Mouse (Mus musculus) cerebellum, adult 2 months (tissue): ENCODE results near the gene Ebna1bp2. TPM values are rescaled to one million over a fixed set of nuclear protein-coding genes. Genes with fewer than 3 reads are reported as not detected.

Experiments used
- DNase-seq, 2 experiments: peaks; one replicate each; pipeline ENCODE4 v3.0.0; 2021
- H3K27ac ChIP-seq: fragments of 200-500 bp; 2 replicates; pipeline ENCODE4 v1.5.1; 2012; ENCODE audit warnings: low read length, control low read depth, inconsistent platforms; ENCODE audit not compliant: insufficient read depth
- H3K27me3 ChIP-seq: fragments of 200-500 bp; 2 replicates; pipeline ENCODE4 v1.6.1; 2012; ENCODE audit warnings: inconsistent platforms, mild to moderate bottlenecking, low read length, moderate library complexity; ENCODE audit not compliant: control insufficient read depth, insufficient read depth
- H3K4me1 ChIP-seq: fragments of 200-500 bp; 2 replicates; pipeline ENCODE4 v1.6.1; 2011; ENCODE audit warnings: low read length; ENCODE audit not compliant: control insufficient read depth, insufficient read depth
- H3K4me3 ChIP-seq: fragments of 200-500 bp; replicated peaks from 2 replicates; pipeline ENCODE3; 2011; ENCODE audit warnings: mild to moderate bottlenecking, low read depth, low read length, control low read depth; ENCODE audit not compliant: insufficient read depth
- CTCF ChIP-seq: fragments of 200-500 bp; IDR thresholded peaks from 2 replicates; pipeline ENCODE4 v1.5.1; 2011; ENCODE audit warnings: low read depth, mild to moderate bottlenecking, control low read depth, low read length, moderate library complexity, borderline replicate concordance; ENCODE audit not compliant: insufficient read depth
- POLR2A ChIP-seq: fragments of 200-500 bp; IDR thresholded peaks from 2 replicates; pipeline ENCODE4 v1.6.1; 2011; ENCODE audit warnings: low read length, control low read depth, borderline replicate concordance; ENCODE audit not compliant: insufficient read depth
- WGBS: fragments of 180-500 bp; shearing (Covaris S2); methylation state at CpG from one replicate; pipeline ENCODE4 v1.1.7; 2018; 5-methylcytosine and 5-hydroxymethylcytosine counted together
- polyA plus RNA-seq: library from polyadenylated mRNA; depleted of rRNA; stranded (reverse); fragments of >200 nt; gene quantifications from 2 replicates; pipeline ENCODE4 v1.2.3, GENCODE M21; 2012

The Ebna1bp2 gene
- polyA plus RNA-seq, 1 experiment = 61.9 TPM

GRCm38 (mm10) chr4:118609836-118610235, 10.8 kb upstream of the Ebna1bp2 start:
- TF ChIP-seq POLR2A (no peak), CTCF (no peak)
- Histone ChIP-seq H3K4me1 (no peaks in the 10 kb centered on the region), H3K4me3 (no peak overlapping the region), H3K27me3 (no peaks in the 10 kb centered on the region), H3K27ac (no peak overlapping the region)
- 62% methylated on average over 3 of the region's 3 CpGs for WGBS
- DNase-seq = no peak

GRCm38 (mm10) chr4:118612619-118613018, 8.0 kb upstream of the Ebna1bp2 start:
- TF ChIP-seq POLR2A (no peak), CTCF (peak; percentile 3; the same call in 1 of the 2 replicates)
- no peaks in the 10 kb centered on the region for H3K27me3 ChIP-seq
- H3K27ac ChIP-seq = no peak overlapping the region
- DNase-seq = peak in 1 of 2 experiments; percentile 17
- H3K4me1 ChIP-seq = no peaks in the 10 kb centered on the region
- 26% methylated on average over 11 of the region's 11 CpGs for WGBS
- no peak overlapping the region for H3K4me3 ChIP-seq

GRCm38 (mm10) chr4:118615412-118615811, 5.2 kb upstream of the Ebna1bp2 start:
- no peak for DNase-seq
- WGBS = 25% methylated on average over 11 of the region's 11 CpGs
- TF ChIP-seq CTCF (no peak), POLR2A (no peak)
- Histone ChIP-seq H3K27ac (no peak overlapping the region), H3K4me3 (no peak overlapping the region), H3K27me3 (no peaks in the 10 kb centered on the region), H3K4me1 (no peaks in the 10 kb centered on the region)

DNA sequence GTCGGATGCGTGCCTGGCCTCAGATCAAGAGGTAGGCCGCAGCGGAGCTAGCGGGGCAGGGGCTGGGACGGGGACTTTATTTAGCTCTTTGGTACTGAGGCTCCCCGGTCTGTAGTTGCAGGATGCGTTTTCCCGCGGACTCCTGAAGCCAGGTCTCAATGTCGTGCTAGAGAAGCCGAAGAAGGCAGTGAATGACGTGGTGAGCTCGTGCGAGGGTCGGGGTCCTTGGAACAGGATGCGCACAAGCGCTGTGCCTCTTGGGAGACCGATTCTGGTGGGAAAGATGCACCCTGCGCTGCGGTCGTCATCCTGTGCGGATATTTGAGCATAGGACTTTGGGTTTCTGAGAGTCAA, 345 bp downstream of the Ebna1bp2 start:
- TF ChIP-seq CTCF = no peak
- TF ChIP-seq POLR2A = no peak
- Histone ChIP-seq H3K4me3 (peak overlapping the region; percentile 77), H3K4me1 (0 out of 2 replicates have a peak, but pooled peaks cover 3% of the 10 kb centered on the region), H3K27me3 (no peaks in the 10 kb centered on the region), H3K27ac (no peak overlapping the region)
- no peak for DNase-seq
- under 1% methylated on average over 23 of the region's 23 CpGs for WGBS

DNA sequence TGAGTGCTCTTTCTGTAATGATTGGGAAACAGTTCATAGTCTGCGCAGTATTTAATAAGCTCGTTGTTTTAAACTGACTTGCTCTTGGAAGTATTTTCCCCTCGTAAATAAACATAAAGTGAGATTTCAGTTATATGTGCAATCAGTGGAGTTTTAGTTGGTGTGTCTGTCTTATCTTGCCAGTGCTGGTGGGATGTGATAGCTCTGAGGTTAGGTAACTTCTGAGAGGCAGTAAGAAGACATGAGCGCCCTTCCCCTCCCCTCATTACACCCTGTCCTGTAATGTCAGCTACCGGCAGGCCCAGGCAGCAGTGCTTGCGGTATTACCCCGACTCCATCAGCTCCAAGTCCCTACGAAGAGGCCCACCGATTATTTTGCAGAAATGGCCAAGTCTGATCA, 1.2 kb downstream of the Ebna1bp2 start:
- H3K27ac ChIP-seq = no peak overlapping the region
- no peaks in the 10 kb centered on the region for H3K27me3 ChIP-seq
- 0 out of 2 replicates have a peak, but pooled peaks cover 3% of the 10 kb centered on the region for H3K4me1 ChIP-seq
- H3K4me3 ChIP-seq = no peak overlapping the region
- 84% methylated on average over 9 of the region's 9 CpGs for WGBS
- no peak for DNase-seq
- no peak for TF ChIP-seq POLR2A
- TF ChIP-seq CTCF = no peak

DNA sequence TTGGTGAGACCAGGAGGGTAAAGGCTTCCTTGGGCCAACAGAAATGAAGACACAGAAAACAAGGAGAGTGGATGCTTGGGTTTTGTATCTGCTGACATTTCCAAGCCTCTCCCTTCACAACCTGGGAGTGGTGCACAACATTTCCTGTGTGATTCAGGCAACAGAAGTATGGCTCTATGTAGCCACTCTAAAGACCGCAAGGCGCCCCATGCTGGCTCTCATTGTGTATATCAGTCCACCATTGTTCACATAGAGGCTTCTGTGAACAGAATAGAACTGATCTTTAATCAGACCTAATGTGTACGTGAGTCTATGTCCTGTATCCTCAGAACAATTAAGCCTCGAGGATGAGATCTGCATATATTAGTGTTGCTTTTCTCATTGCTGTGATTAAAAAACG, 9.7 kb downstream of the Ebna1bp2 start:
- WGBS = 73% methylated on average over 5 of the region's 5 CpGs
- no peaks in the 10 kb centered on the region for H3K4me1 ChIP-seq
- no peak overlapping the region for H3K4me3 ChIP-seq
- DNase-seq = no peak
- H3K27me3 ChIP-seq = no peaks in the 10 kb centered on the region
- H3K27ac ChIP-seq = no peak overlapping the region
- TF ChIP-seq POLR2A (no peak), CTCF (no peak)

DNA sequence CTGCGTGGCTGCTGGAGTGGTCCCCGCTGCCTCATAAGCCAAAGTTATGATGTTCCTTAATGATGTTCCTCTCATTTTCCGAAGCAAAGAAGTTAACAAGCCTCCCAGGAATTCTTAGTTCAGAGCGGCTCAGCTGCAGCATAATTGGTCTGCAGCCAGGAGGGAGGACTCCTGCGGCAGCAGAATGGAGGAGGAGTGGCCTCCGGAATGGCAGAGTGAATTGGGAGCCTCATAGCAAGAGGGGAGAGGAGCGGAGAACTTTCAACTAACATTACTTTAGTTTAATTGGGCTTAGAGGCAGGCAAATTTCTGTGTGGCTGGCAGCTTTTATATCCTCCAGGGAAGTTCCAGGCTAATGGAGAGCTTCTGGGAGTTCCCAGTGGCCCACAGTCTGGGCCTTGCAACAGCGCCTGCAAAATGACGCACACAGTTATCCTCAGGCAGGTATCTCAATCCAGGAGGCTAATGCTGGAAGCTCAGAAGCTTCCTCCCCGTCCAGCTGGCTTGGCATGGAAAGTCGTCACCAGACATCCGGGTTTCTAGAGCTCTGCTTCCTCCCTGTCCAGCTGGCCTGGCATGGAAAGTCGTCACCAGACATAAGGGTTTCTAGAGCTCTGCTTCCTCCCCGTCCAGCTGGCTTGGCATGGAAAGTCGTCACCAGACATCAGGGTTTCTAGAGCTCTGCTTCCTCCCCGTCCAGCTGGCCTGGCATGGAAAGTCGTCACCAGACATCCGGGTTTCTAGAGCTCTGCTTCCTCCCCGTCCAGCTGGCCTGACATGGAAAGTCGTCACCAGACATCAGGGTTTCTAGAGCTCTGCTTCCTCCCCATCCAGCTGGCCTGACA, 22.0 kb downstream of the Ebna1bp2 start:
- H3K4me1 ChIP-seq = no peaks in the 10 kb centered on the region; the same call in 1 of the 2 replicates
- WGBS = 10% methylated on average over 20 of the region's 20 CpGs
- TF ChIP-seq CTCF (no peak), POLR2A (no peak)
- DNase-seq = no peak
- no peaks in the 10 kb centered on the region for H3K27me3 ChIP-seq
- H3K27ac ChIP-seq = no peak overlapping the region
- no peak overlapping the region for H3K4me3 ChIP-seq

- Histone ChIP-seq H3K4me1 (no peaks in the 10 kb centered on the region; the same call in 1 of the 2 replicates), H3K4me3 (no peak overlapping the region), H3K27ac (no peak overlapping the region), H3K27me3 (no peaks in the 10 kb centered on the region)
- TF ChIP-seq CTCF = peak; percentile 70
- TF ChIP-seq POLR2A = no peak
- 12% methylated on average over 2 of the region's 2 CpGs for WGBS
- peak in 1 of 2 experiments; percentile 49 for DNase-seq
Measured at GRCm38 (mm10) chr4:118645234-118645633, 24.6 kb downstream of the Ebna1bp2 start.
